Mouse (Mus musculus): ENCODE results near the gene Wdr74. TPM values are rescaled to one million over a fixed set of nuclear protein-coding genes. Genes with fewer than 3 reads are reported as not detected.

Gene Wdr74
- total and polyA plus RNA-seq, 3 experiments, result 208 to 803 (median 208) TPM

DNA sequence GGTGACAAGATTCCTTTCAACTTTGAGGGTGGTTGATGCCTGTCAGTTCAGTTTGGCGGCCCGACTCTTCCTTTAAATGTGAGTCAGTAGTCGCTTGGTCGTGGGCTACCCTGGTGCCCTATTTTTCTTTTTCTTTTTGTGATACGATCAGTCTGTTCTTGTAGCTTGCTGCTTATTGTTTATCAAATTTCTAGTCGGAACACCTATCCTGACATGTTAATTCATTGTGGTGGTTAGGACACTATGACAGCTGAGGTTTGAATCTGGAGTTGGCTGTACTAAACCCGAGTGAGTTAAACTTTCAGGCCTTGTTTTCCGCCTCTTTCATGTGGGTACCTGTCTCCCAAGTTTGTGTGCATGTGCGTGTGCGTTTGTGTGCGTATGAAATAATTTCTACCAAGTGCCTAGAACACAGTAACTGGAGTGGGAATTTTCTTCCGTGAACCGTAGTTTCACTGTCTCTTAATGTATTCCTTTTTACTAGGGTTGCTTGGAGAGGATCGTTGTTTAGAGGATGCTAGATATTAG, 21.9 kb downstream of the Wdr74 start:
- peak overlapping the region; percentile 72 to 87 for H3K4me3 ChIP-seq (ENCODE audit: control insufficient read depth in 1 of 2, insufficient read depth in 1 of 2, low read depth in 2 of 2, low read length in 2 of 2)
- H3K27me3 ChIP-seq (ENCODE audit: control insufficient read depth in 1 of 2, insufficient read depth in 2 of 2, low read length in 2 of 2), result no peaks in the 10 kb centered on the region
- TF ChIP-seq RAD21 (IDR thresholded peaks at IDR 0.05; ENCODE audit: low read depth, low read length) (no peak), POLR2AphosphoS2 (IDR thresholded peaks at IDR 0.05; ENCODE audit: low read length) (no peak), GABPA (IDR thresholded peaks at IDR 0.05; ENCODE audit: low read depth, low read length) (no peak), EP300 (IDR thresholded peaks at IDR 0.05; ENCODE audit: low read depth in 1 of 2, low read length in 2 of 2) (no peak), SMC3 (IDR thresholded peaks at IDR 0.05; ENCODE audit: low read depth, low read length) (no peak), ZKSCAN1 (IDR thresholded peaks at IDR 0.05; ENCODE audit: low read depth, low read length) (no peak), CHD2 (IDR thresholded peaks at IDR 0.05; ENCODE audit: low read length) (no peak), CHD1 (IDR thresholded peaks at IDR 0.05; ENCODE audit: low read depth, low read length) (peak; percentile 86; the same call in 1 of the 2 replicates), GATA1 (IDR thresholded peaks at IDR 0.05; ENCODE audit: low read depth, low read length) (no peak), SIN3A (IDR thresholded peaks at IDR 0.05; ENCODE audit: low read length) (peak; percentile 48; the same call in 1 of the 2 replicates), ETS1 (IDR thresholded peaks at IDR 0.05; ENCODE audit: low read depth, low read length) (no peak), MAX (IDR thresholded peaks at IDR 0.05; ENCODE audit: low read length) (0 out of 2 replicates have a peak, but pooled peaks have one; percentile 16), JUND (IDR thresholded peaks at IDR 0.05; ENCODE audit: low read depth, low read length) (no peak), USF1 (IDR thresholded peaks at IDR 0.05; ENCODE audit: low read depth, low read length) (no peak), TCF12 (IDR thresholded peaks at IDR 0.05; ENCODE audit: low read depth, low read length) (no peak), USF2 (IDR thresholded peaks at IDR 0.05; ENCODE audit: borderline replicate concordance in 1 of 2, insufficient read depth in 1 of 2, low read depth in 1 of 2, low read length in 2 of 2) (no peak), ZNF384 (IDR thresholded peaks at IDR 0.05; ENCODE audit: low read depth, low read length) (no peak), MXI1 (IDR thresholded peaks at IDR 0.05; ENCODE audit: low read depth, low read length) (peak; percentile 70)
- H3K9ac ChIP-seq (ENCODE audit: control insufficient read depth, low read depth, low read length, poor library complexity, severe bottlenecking), result peak overlapping the region; percentile 91
- H3K4me1 ChIP-seq (ENCODE audit: control insufficient read depth in 1 of 2, insufficient read depth in 2 of 2, low read length in 2 of 2), result peaks cover 7 to 22% of the 10 kb centered on the region in 2 experiments; a peak in 3 of 4 replicates
- H3K36me3 ChIP-seq (ENCODE audit: control insufficient read depth in 1 of 2, insufficient read depth in 2 of 2, low read length in 2 of 2), result peaks cover 7 to 26% of the 10 kb centered on the region in 2 experiments
- H3K27ac ChIP-seq (ENCODE audit: control insufficient read depth, low read depth, low read length), result peak overlapping the region; percentile 78
- peak; percentile 68 for DNase-seq (ENCODE audit: low read depth, low spot score)
- H3K79me2 ChIP-seq (ENCODE audit: control insufficient read depth, insufficient read depth, low read length, poor library complexity), result peaks cover 63% of the 10 kb centered on the region
- no peaks in the 10 kb centered on the region for H3K9me3 ChIP-seq (replicated peaks; ENCODE audit: insufficient read depth, low read length)

GRCm38 (mm10) chr19:8758899-8759298, 23.3 kb downstream of the Wdr74 start:
- Histone ChIP-seq H3K4me1 (ENCODE audit: control insufficient read depth in 1 of 2, insufficient read depth in 2 of 2, low read length in 2 of 2) (peaks cover 7 to 22% of the 10 kb centered on the region in 2 experiments; a peak in 3 of 4 replicates), H3K27me3 (ENCODE audit: control insufficient read depth in 1 of 2, insufficient read depth in 2 of 2, low read length in 2 of 2) (no peaks in the 10 kb centered on the region), H3K4me3 (ENCODE audit: control insufficient read depth in 1 of 2, insufficient read depth in 1 of 2, low read depth in 2 of 2, low read length in 2 of 2) (peak overlapping the region; percentile 60 to 87), H3K36me3 (ENCODE audit: control insufficient read depth in 1 of 2, insufficient read depth in 2 of 2, low read length in 2 of 2) (peaks cover 17 to 26% of the 10 kb centered on the region in 2 experiments), H3K9ac (ENCODE audit: control insufficient read depth, low read depth, low read length, poor library complexity, severe bottlenecking) (peak overlapping the region; percentile 91), H3K79me2 (ENCODE audit: control insufficient read depth, insufficient read depth, low read length, poor library complexity) (peaks cover 66% of the 10 kb centered on the region), H3K9me3 (replicated peaks; ENCODE audit: insufficient read depth, low read length) (no peaks in the 10 kb centered on the region), H3K27ac (ENCODE audit: control insufficient read depth, low read depth, low read length) (peak overlapping the region; percentile 90)
- peak; percentile 91 for DNase-seq (ENCODE audit: low read depth, low spot score)
- TF ChIP-seq KAT2A (conservative IDR thresholded peaks at IDR 0.05; ENCODE audit: low read depth, low read length) (no peak), CHD2 (IDR thresholded peaks at IDR 0.05; ENCODE audit: low read length) (no peak), NRF1 (IDR thresholded peaks at IDR 0.05; ENCODE audit: insufficient read depth, low read depth, low read length, poor library complexity, severe bottlenecking) (no peak), GATA1 (IDR thresholded peaks at IDR 0.05; ENCODE audit: low read depth, low read length) (peak; percentile 90), BHLHE40 (IDR thresholded peaks at IDR 0.05; ENCODE audit: borderline replicate concordance, low read depth, low read length) (no peak), MXI1 (IDR thresholded peaks at IDR 0.05; ENCODE audit: low read depth, low read length) (peak; percentile 91), JUND (IDR thresholded peaks at IDR 0.05; ENCODE audit: low read depth, low read length) (no peak), ELF1 (IDR thresholded peaks at IDR 0.05; ENCODE audit: low read depth, low read length) (no peak), TBP (IDR thresholded peaks at IDR 0.05; ENCODE audit: low read depth, low read length) (peak; percentile 73), EP300 (IDR thresholded peaks at IDR 0.05; ENCODE audit: low read depth in 1 of 2, low read length in 2 of 2) (peak; percentile 85 to 92), TAL1 (IDR thresholded peaks at IDR 0.05; ENCODE audit: low read length) (peak; percentile 93), ZMIZ1 (IDR thresholded peaks at IDR 0.05; ENCODE audit: low read depth, low read length) (no peak), HCFC1 (IDR thresholded peaks at IDR 0.05; ENCODE audit: low read depth, low read length) (no peak), ZKSCAN1 (IDR thresholded peaks at IDR 0.05; ENCODE audit: low read depth, low read length) (no peak), RAD21 (IDR thresholded peaks at IDR 0.05; ENCODE audit: low read depth, low read length) (no peak), ZC3H11A (IDR thresholded peaks at IDR 0.05; ENCODE audit: low read depth, low read length) (no peak), RCOR1 (IDR thresholded peaks at IDR 0.05; ENCODE audit: low read depth, low read length) (peak; percentile 34; the same call in 1 of the 2 replicates), ETS1 (IDR thresholded peaks at IDR 0.05; ENCODE audit: low read depth, low read length) (peak; percentile 79), TCF12 (IDR thresholded peaks at IDR 0.05; ENCODE audit: low read depth, low read length) (peak; percentile 84), USF1 (IDR thresholded peaks at IDR 0.05; ENCODE audit: low read depth, low read length) (no peak), USF2 (IDR thresholded peaks at IDR 0.05; ENCODE audit: borderline replicate concordance in 1 of 2, insufficient read depth in 1 of 2, low read depth in 1 of 2, low read length in 2 of 2) (no peak), MYC (IDR thresholded peaks at IDR 0.05; ENCODE audit: low read depth, low read length) (0 out of 2 replicates have a peak, but pooled peaks have one; percentile 49)
